Mouse (Mus musculus): ENCODE data around the gene Zfp619.
"Not testable (repeated sequence)": the region's sequence is repeated elsewhere in the genome, so short reads cannot be mapped to it uniquely, and the experiment has no call there.

Gene Zfp619

DNA sequence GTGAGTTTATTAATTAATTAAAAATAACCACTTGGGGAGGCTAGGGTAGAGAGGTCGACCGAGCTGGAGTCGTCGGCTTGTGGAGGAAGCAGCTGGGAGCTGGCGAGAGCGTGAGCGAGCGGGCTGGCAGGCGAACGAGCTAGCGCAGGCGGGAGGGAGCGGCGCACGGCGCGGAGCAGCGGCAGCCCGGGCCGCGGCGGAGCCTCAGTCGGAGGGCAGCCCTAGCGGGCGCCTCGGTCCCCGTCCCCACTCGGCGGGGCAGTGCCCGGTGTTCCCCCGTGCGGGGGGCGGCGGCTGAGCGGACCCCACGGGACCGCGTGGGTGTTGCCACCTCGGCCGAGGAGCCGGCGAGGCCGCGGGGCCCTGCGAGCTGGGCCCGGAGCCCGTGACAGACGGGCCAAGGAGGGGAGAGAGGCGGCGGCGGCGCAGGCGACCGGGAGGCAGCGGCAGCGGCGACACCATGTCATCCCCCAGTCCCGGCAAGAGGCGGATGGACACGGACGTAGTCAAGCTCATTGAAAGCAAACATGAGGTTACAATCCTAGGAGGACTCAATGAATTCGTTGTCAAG, 71.0 kb downstream of the Zfp619 start:
- in situ Hi-C loops (cut with MboI, MseI) = not testable (repeated sequence)

GRCm38 (mm10) chr7:39589044-39589443, 71.5 kb downstream of the Zfp619 start:
- in situ Hi-C loops (cut with MboI, MseI) = not testable (repeated sequence)

Measured in T-helper 2 cell (primary cell).